Mouse (Mus musculus) erythroblast, embryonic 14.5 days (primary cell): ENCODE measurements around the gene Pex12. TPM values are rescaled to one million over a fixed set of nuclear protein-coding genes. Genes with fewer than 3 reads are reported as not detected.

Experiments
- H3K27me3 ChIP-seq: 2 replicates; pipeline ENCODE4 v1.6.1; 2012; ENCODE audit warnings: inconsistent platforms; ENCODE audit not compliant: control insufficient read depth
- H3K36me3 ChIP-seq: 2 replicates; pipeline ENCODE4 v1.6.1; 2012; ENCODE audit warnings: mild to moderate bottlenecking, inconsistent platforms; ENCODE audit not compliant: control insufficient read depth
- H3K4me1 ChIP-seq: 2 replicates; pipeline ENCODE4 v1.6.1; 2012; ENCODE audit warnings: inconsistent platforms; ENCODE audit not compliant: control insufficient read depth
- H3K4me3 ChIP-seq: replicated peaks from 2 replicates; pipeline ENCODE3; 2012; ENCODE audit warnings: moderate library complexity, mild to moderate bottlenecking, inconsistent platforms
- H3K9me3 ChIP-seq: 2 replicates; pipeline ENCODE4 v1.6.1; 2012; ENCODE audit warnings: low read length, inconsistent platforms, mixed read lengths; ENCODE audit not compliant: control insufficient read depth
- GATA1 ChIP-seq: IDR thresholded peaks from 2 replicates; pipeline ENCODE4 v1.6.1; 2012; ENCODE audit warnings: low read length, inconsistent platforms, mixed read lengths
- TAL1 ChIP-seq: IDR thresholded peaks from 3 replicates; pipeline ENCODE4 v1.6.1; 2012; ENCODE audit warnings: low read length, inconsistent platforms, mixed read lengths
- polyA plus RNA-seq: library from polyadenylated mRNA; stranded (reverse); fragments of >175 nt; gene quantifications from 2 replicates; pipeline ENCODE4 v1.2.3, GENCODE M21; 2012

Pex12 gene
- polyA plus RNA-seq, 1 experiment, result 0.07 TPM

GRCm38 (mm10) chr11:83292251-83292587 lies 10.2 kb downstream of the Pex12 start:
- Histone ChIP-seq H3K4me1 (peaks cover 83% of the 10 kb centered on the region), H3K36me3 (peaks cover 48% of the 10 kb centered on the region), H3K27me3 (no peaks in the 10 kb centered on the region; the same call in 1 of the 2 replicates), H3K9me3 (no peaks in the 10 kb centered on the region), H3K4me3 (peak overlapping the region; percentile 98)
- no peak for TF ChIP-seq GATA1
- TF ChIP-seq TAL1, result no peak

- Histone ChIP-seq H3K9me3 (no peaks in the 10 kb centered on the region), H3K27me3 (no peaks in the 10 kb centered on the region; the same call in 1 of the 2 replicates), H3K4me3 (peak overlapping the region; percentile 98), H3K36me3 (peaks cover 42% of the 10 kb centered on the region), H3K4me1 (peaks cover 84% of the 10 kb centered on the region)
- TF ChIP-seq TAL1, result no peak
- TF ChIP-seq GATA1, result no peak
These were observed 10.8 kb downstream of the Pex12 start for GRCm38 (mm10) chr11:83291375-83292250.

DNA sequence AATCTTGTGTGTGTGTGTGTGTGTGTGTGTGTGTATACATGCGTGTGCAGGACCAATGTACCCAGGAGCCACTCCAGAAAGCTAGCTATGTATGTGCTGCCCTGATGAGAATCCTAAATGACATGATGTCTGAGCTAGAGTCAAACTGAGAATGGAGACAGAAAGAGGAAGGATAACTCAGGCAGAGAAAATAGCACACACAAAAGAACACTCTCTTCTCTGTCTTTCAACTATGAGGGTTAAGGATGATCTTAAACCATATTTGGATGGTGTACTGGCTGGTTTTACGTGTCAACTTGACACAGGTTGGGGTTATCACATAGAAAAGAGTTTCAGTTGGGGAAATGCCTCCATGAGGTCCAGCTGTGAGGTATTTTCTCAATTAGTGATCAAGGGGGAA lies 12.8 kb downstream of the Pex12 start:
- TF ChIP-seq GATA1, result no peak
- no peak for TF ChIP-seq TAL1
- H3K36me3 ChIP-seq, result peaks cover 38% of the 10 kb centered on the region
- peaks cover 85% of the 10 kb centered on the region for H3K4me1 ChIP-seq
- H3K27me3 ChIP-seq, result no peaks in the 10 kb centered on the region; the same call in 1 of the 2 replicates
- H3K4me3 ChIP-seq, result no peak overlapping the region
- no peaks in the 10 kb centered on the region for H3K9me3 ChIP-seq

DNA sequence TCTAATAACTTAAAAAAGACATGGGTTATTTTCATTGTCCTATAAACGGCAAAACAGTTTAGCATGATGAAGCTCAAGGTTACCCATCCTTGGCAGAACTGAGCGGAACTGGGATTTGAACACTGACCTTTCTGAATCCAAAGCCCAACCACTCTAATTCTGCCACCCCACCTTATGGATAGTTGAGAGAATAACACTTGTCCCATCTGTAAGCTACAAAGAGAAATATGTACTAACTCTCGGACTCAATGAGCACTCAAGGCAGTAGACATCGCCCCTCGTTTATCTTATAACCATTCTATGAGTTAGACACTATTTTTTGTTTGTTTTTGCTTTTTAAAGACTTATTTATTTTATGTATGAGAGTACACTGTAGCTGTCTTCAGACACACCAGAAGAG lies 13.3 kb downstream of the Pex12 start:
- H3K4me1 ChIP-seq, result peaks cover 86% of the 10 kb centered on the region
- TF ChIP-seq GATA1, result no peak
- no peaks in the 10 kb centered on the region for H3K9me3 ChIP-seq
- H3K36me3 ChIP-seq, result peaks cover 38% of the 10 kb centered on the region
- H3K27me3 ChIP-seq, result peaks cover 2% of the 10 kb centered on the region
- H3K4me3 ChIP-seq, result no peak overlapping the region

DNA sequence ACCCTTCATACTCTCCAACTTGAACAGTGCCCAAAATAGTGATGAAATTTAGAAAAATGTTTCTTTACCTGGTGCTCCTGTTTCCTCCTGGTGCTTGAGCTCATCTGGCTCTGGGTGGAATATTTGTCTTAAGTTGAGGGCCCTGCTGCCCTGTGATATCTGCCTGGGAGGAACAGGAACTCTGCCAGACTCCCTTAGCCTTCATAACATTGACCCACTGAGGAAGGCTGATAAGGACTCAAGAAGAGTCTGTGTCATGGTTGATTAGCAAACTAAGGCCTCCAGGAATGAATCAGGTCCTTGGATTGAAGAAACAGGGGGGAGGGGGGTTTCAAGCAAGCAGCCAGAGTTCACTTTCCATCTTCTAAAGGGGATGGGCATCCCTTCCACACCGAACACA lies 15.8 kb downstream of the Pex12 start, which contains the start of gene Slfn14:
TSS of gene Slfn14 (minus strand) at position 161 of the 400 bp plus-strand sequence.
- H3K4me3 ChIP-seq, result peak within 1 kb of the TSS; percentile 82
- peak; percentile 96 for TF ChIP-seq TAL1
- TF ChIP-seq GATA1, result peak; percentile 95
- peaks cover 46% of the 10 kb centered on the region for H3K36me3 ChIP-seq
- H3K9me3 ChIP-seq, result no peaks in the 10 kb centered on the region; the same call in 1 of the 2 replicates
- peaks cover 26% of the 10 kb centered on the region for H3K27me3 ChIP-seq
- peaks cover 90% of the 10 kb centered on the region for H3K4me1 ChIP-seq

DNA sequence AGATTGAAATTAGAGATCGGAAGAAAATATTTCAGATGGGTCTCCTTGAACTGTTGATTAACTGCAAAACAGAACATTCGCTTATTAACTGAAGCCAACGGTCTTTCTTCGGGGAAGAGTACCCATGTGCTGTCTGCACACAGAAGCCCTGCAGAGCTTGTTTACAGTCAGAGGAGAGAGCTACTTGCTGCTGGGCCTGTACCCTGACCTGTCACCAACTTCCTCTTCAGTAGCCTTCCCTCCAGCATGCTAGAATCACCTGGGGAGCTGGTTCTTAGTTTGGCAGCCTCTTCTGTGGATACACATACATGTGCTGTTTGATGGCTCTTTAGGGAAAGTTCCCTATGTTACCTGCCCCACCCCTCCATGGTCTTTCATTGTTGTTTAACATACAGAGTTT lies 16.8 kb downstream of the Pex12 start:
- Histone ChIP-seq H3K4me3 (peak overlapping the region; percentile 82), H3K36me3 (peaks cover 55% of the 10 kb centered on the region), H3K27me3 (peaks cover 33% of the 10 kb centered on the region), H3K9me3 (no peaks in the 10 kb centered on the region; the same call in 1 of the 2 replicates), H3K4me1 (peaks cover 86% of the 10 kb centered on the region)
- TF ChIP-seq TAL1 (no peak), GATA1 (no peak)

DNA sequence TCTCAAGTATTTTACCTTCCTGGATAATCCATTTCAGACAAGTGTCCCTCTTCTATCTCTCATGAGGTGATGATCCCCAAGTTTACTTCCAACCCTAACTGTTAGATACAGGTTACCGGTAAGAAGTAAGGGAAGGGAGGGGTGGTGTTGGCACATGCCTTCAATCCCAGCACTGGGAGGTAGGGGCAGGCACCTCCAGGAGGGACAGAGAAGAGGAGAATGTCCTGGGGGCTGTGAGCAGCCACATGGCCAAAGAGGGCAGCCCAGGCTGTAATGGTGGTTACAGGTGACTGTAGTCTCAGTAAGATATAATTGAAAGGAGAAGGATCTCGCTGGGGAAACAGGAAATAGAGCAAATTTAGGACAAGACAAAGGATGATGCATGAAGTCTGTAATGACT lies 20.3 kb downstream of the Pex12 start:
- H3K4me1 ChIP-seq, result peaks cover 68% of the 10 kb centered on the region
- TF ChIP-seq GATA1, result no peak
- TF ChIP-seq TAL1, result no peak
- peaks cover 91% of the 10 kb centered on the region for H3K36me3 ChIP-seq

GRCm38 (mm10) chr11:83279691-83280090 lies 22.7 kb downstream of the Pex12 start:
- no peaks in the 10 kb centered on the region; the same call in 1 of the 2 replicates for H3K9me3 ChIP-seq
- peaks cover 100% of the 10 kb centered on the region for H3K36me3 ChIP-seq
- TF ChIP-seq GATA1 (no peak), TAL1 (no peak)
- peaks cover 58% of the 10 kb centered on the region for H3K4me1 ChIP-seq
- H3K27me3 ChIP-seq, result peaks cover 87% of the 10 kb centered on the region
- H3K4me3 ChIP-seq, result no peak overlapping the region

More for the DNA sequence above, 20.3 kb downstream of the Pex12 start:
- Histone ChIP-seq H3K27me3 (peaks cover 63% of the 10 kb centered on the region), H3K4me3 (peak overlapping the region; percentile 82), H3K9me3 (no peaks in the 10 kb centered on the region; the same call in 1 of the 2 replicates)

DNA sequence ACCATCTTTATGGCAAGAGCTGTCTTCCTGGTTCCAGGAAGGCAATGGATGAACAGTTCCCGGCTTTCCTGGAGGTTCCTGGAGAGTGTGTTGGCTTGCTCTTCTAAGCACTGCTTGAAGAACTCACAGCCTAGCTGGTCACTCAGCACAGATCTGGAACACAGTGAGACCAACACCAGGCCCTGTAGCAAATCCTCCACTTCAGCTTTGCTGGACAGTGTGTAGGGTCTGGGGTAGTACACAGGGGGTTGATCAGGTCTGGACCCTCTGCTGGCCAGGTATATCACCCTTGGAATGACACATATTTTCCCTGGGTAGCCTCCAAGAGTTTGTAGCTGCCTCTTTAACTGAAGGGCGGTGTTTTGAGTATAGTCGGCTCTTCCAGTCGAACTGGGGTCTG lies 23.4 kb downstream of the Pex12 start:
- peaks cover 100% of the 10 kb centered on the region for H3K36me3 ChIP-seq
- H3K27me3 ChIP-seq, result peaks cover 89% of the 10 kb centered on the region
- peaks cover 55% of the 10 kb centered on the region for H3K4me1 ChIP-seq
- no peak overlapping the region for H3K4me3 ChIP-seq
- no peaks in the 10 kb centered on the region; the same call in 1 of the 2 replicates for H3K9me3 ChIP-seq
- no peak for TF ChIP-seq TAL1
- no peak for TF ChIP-seq GATA1
